Mouse (Mus musculus) heart, adult 2 months (tissue): ENCODE measurements at regions not wholly inside any gene's neighbourhood (a gene's known extent, or its start where the extent isn't known, plus 50 kb on each side); places are given as distances from the start of the nearest gene placed in this dataset.

Source experiments
- DNase-seq, 2 experiments: peaks; one replicate each; pipeline ENCODE4 v3.0.0; 2021
- H3K27ac ChIP-seq: fragments of 200-600 bp; 2 replicates; pipeline ENCODE4 v1.8.1; 2022
- H3K27me3 ChIP-seq: fragments of 200-500 bp; 2 replicates; pipeline ENCODE4 v1.6.1; 2012; ENCODE audit warnings: mild to moderate bottlenecking, low read length, inconsistent platforms, mixed read lengths; ENCODE audit not compliant: control insufficient read depth, insufficient read depth
- H3K36me3 ChIP-seq: fragments of 200-500 bp; 2 replicates; pipeline ENCODE4 v1.6.1; 2012; ENCODE audit warnings: low read length, inconsistent platforms; ENCODE audit not compliant: control insufficient read depth, insufficient read depth
- H3K4me1 ChIP-seq: fragments of 200-500 bp; 2 replicates; pipeline ENCODE4 v1.6.1; 2011; ENCODE audit warnings: low read length; ENCODE audit not compliant: control insufficient read depth, insufficient read depth
- H3K4me3 ChIP-seq: fragments of 200-600 bp; 2 replicates; pipeline ENCODE4 v1.8.1; 2022
- H3K79me2 ChIP-seq: fragments of 200-500 bp; replicated peaks from 2 replicates; pipeline ENCODE4 v1.6.1; 2012; ENCODE audit warnings: mild to moderate bottlenecking, inconsistent platforms, low read length, moderate library complexity, mixed read lengths; ENCODE audit not compliant: control insufficient read depth, insufficient read depth
- H3K9ac ChIP-seq: fragments of 200-500 bp; 2 replicates; pipeline ENCODE4 v1.6.1; 2012; ENCODE audit warnings: low read depth, mild to moderate bottlenecking, control low read depth, inconsistent platforms, low read length, mixed read lengths
- CTCF ChIP-seq: fragments of 200-600 bp; IDR thresholded peaks from 2 replicates; pipeline ENCODE4 v1.8.1; 2022; ENCODE audit warnings: antibody characterized with exemption, mild to moderate bottlenecking, moderate library complexity
- EP300 ChIP-seq: fragments of 200-500 bp; IDR thresholded peaks from 2 replicates; pipeline ENCODE4 v1.6.1; 2011; ENCODE audit warnings: low read depth, low read length, control low read depth; ENCODE audit not compliant: insufficient read depth
- POLR2A ChIP-seq: fragments of 200-500 bp; IDR thresholded peaks from 2 replicates; pipeline ENCODE4 v1.6.1; 2011; ENCODE audit warnings: mild to moderate bottlenecking, low read depth, low read length, control low read depth; ENCODE audit not compliant: insufficient read depth
- WGBS: fragments of 180-500 bp; shearing (Covaris S2); methylation state at CpG from one replicate; pipeline ENCODE4 v1.1.7; 2018; 5-methylcytosine and 5-hydroxymethylcytosine counted together
- intact Hi-C: fragments of 180-260 bp; cut with DNase I; formaldehyde crosslinking; loops from one replicate; pipeline ENCODE4 v1.15.1; 2025

- no peaks in the 10 kb centered on the region for H3K27me3 ChIP-seq
- H3K4me1 ChIP-seq, result no peaks in the 10 kb centered on the region
- H3K9ac ChIP-seq, result no peak overlapping the region
- no peak for TF ChIP-seq EP300
- TF ChIP-seq CTCF, result no peak
- no peak for TF ChIP-seq POLR2A
- no peaks in the 10 kb centered on the region for H3K36me3 ChIP-seq
- DNase-seq, result no peak
- 86% methylated on average over 4 of the region's 4 CpGs for WGBS
- H3K4me3 ChIP-seq, result no peak overlapping the region
- H3K79me2 ChIP-seq, result no peaks in the 10 kb centered on the region
- intact Hi-C loops, result no loop called here
- no peak overlapping the region for H3K27ac ChIP-seq
Observed at GRCm38 (mm10) chr3:148561211-148561610, 429.1 kb downstream of the Adgrl2 start.

- no peak for DNase-seq
- Histone ChIP-seq H3K79me2 (no peaks in the 10 kb centered on the region), H3K4me1 (no peaks in the 10 kb centered on the region), H3K27me3 (no peaks in the 10 kb centered on the region), H3K27ac (no peak overlapping the region), H3K36me3 (no peaks in the 10 kb centered on the region), H3K4me3 (no peak overlapping the region), H3K9ac (no peak overlapping the region)
- WGBS, result 92% methylated on average over 13 of the region's 13 CpGs
- intact Hi-C loops, result no loop called here
- TF ChIP-seq EP300 (no peak), CTCF (no peak), POLR2A (no peak)
Observed at GRCm38 (mm10) chr3:148559752-148560460, 430.4 kb downstream of the Adgrl2 start.

GRCm38 (mm10) chr3:148558592-148559157, 431.7 kb downstream of the Adgrl2 start:
- intact Hi-C loops, result no loop called here
- 47% methylated on average over 5 of the region's 5 CpGs for WGBS
- TF ChIP-seq POLR2A, result no peak
- no peak for TF ChIP-seq CTCF
- no peak for TF ChIP-seq EP300

GRCm38 (mm10) chr3:148555324-148555723, 435.0 kb downstream of the Adgrl2 start:
- intact Hi-C loops, result no loop called here
- 86% methylated on average over 8 of the region's 8 CpGs for WGBS

More at GRCm38 (mm10) chr3:148558592-148559157, 431.7 kb downstream of the Adgrl2 start:
- H3K9ac ChIP-seq, result no peak overlapping the region
- no peak for DNase-seq
- no peaks in the 10 kb centered on the region for H3K4me1 ChIP-seq
- H3K27ac ChIP-seq, result no peak overlapping the region
- H3K79me2 ChIP-seq, result no peaks in the 10 kb centered on the region
- H3K4me3 ChIP-seq, result no peak overlapping the region
- H3K27me3 ChIP-seq, result no peaks in the 10 kb centered on the region
- H3K36me3 ChIP-seq, result no peaks in the 10 kb centered on the region

GRCm38 (mm10) chr3:148550716-148551115, 439.6 kb downstream of the Adgrl2 start:
- Histone ChIP-seq H3K79me2 (no peaks in the 10 kb centered on the region), H3K9ac (no peak overlapping the region), H3K4me3 (no peak overlapping the region), H3K27me3 (no peaks in the 10 kb centered on the region), H3K27ac (no peak overlapping the region), H3K4me1 (no peaks in the 10 kb centered on the region), H3K36me3 (no peaks in the 10 kb centered on the region)
- no peak for TF ChIP-seq EP300
- no peak for TF ChIP-seq POLR2A
- no peak for TF ChIP-seq CTCF
- DNase-seq, result no peak
- whole genome bisulfite sequencing, result 95% methylated on average over 2 of the region's 2 CpGs
- intact Hi-C loops, result no loop called here

More at GRCm38 (mm10) chr3:148555324-148555723, 435.0 kb downstream of the Adgrl2 start:
- no peak for TF ChIP-seq POLR2A
- no peak for TF ChIP-seq CTCF
- no peak for TF ChIP-seq EP300
- no peak overlapping the region for H3K9ac ChIP-seq
- no peak for DNase-seq
- H3K27ac ChIP-seq, result no peak overlapping the region
- H3K4me1 ChIP-seq, result no peaks in the 10 kb centered on the region
- no peaks in the 10 kb centered on the region for H3K27me3 ChIP-seq
- no peaks in the 10 kb centered on the region for H3K79me2 ChIP-seq
- H3K36me3 ChIP-seq, result no peaks in the 10 kb centered on the region
- H3K4me3 ChIP-seq, result no peak overlapping the region

- H3K36me3 ChIP-seq, result no peaks in the 10 kb centered on the region
- H3K27ac ChIP-seq, result no peak overlapping the region
- no peaks in the 10 kb centered on the region for H3K79me2 ChIP-seq
- no peak for DNase-seq
- H3K27me3 ChIP-seq, result no peaks in the 10 kb centered on the region
- WGBS, result 71% methylated on average over 6 of the region's 6 CpGs
- no peak overlapping the region for H3K9ac ChIP-seq
- no peaks in the 10 kb centered on the region for H3K4me1 ChIP-seq
- TF ChIP-seq POLR2A (no peak), EP300 (no peak), CTCF (no peak)
- intact Hi-C loops, result no loop called here
- no peak overlapping the region for H3K4me3 ChIP-seq
Observed at GRCm38 (mm10) chr3:148544929-148545328, 445.4 kb downstream of the Adgrl2 start.
